Comparison of ENCODE assay signal across 8 mouse cellular contexts in genomic region chr5:150032075-150032492, GRCm38 (mm10). TPM values are rescaled to one million over a fixed set of nuclear protein-coding genes. Genes with fewer than 3 reads are reported as not detected.
DNase-seq lines count a peak whose midpoint lies in the region; ATAC-seq lines count a peak whose summit lies in the region.

No protein-coding gene starts in this region.

- H3K4me1 ChIP-seq in heart, embryonic 15.5 days (replicated peaks), result 0 out of 2 replicates have a peak, but pooled peaks cover 4% of the 10 kb centered on the region

- no peak overlapping the region for H3K4me3 ChIP-seq in heart, embryonic 15.5 days

- H3K36me3 ChIP-seq in heart, embryonic 15.5 days, result no peaks in the 10 kb centered on the region

- H3K9me3 ChIP-seq in heart, embryonic 15.5 days (replicated peaks), result no peaks in the 10 kb centered on the region

- no peak for DNase-seq in frontal cortex, postnatal 14 days (ENCODE audit: low spot score in 2 of 2)
- peak; percentile 7 for DNase-seq in retina, embryonic 14.5 days (ENCODE audit: low spot score)
- DNase-seq in retina, postnatal 1 day, result no peak
- peak; percentile 11 for DNase-seq in lung, postnatal 14 days
- DNase-seq in urinary bladder, adult 2 months (ENCODE audit: low spot score), result no peak
- DNase-seq in B cell, adult 2 months, result no peak

- no peaks in the 10 kb centered on the region for H3K27me3 ChIP-seq in heart, embryonic 15.5 days

- no peak overlapping the region for H3K27ac ChIP-seq in heart, embryonic 15.5 days

- WGBS in heart, embryonic 15.5 days, result 48% methylated on average over 3 of the region's 3 CpGs

- peak; percentile 69 for ATAC-seq in frontal cortex, adult (ENCODE audit: low TSS enrichment)
- ATAC-seq in heart, embryonic 15.5 days (replicated peaks; ENCODE audit: insufficient number of reproducible peaks, insufficient read depth, low FRiP score, low read depth), result 0 out of 2 replicates have a peak, but pooled peaks have one; percentile 18

- no peak overlapping the region for H3K4me2 ChIP-seq in heart, embryonic 15.5 days

- H3K9ac ChIP-seq in heart, embryonic 15.5 days, result no peak overlapping the region

RNA-seq across cellular contexts. Expression of gene Rxfp2, which starts 13.6 kb away (rescaled TPM):
- polyA plus RNA-seq in heart, embryonic 15.5 days (2015; fragmentation: Nextera tagmentation; extraction: Ambion mirVana), result 0.31 TPM in 1 of 2 replicates, not detected in the other
- polyA plus RNA-seq in urinary bladder, adult 2 months (2012; rRNA removed), result 0.07 and 0.15 TPM in 2 replicates

Comparison
In these comparisons a context has a peak if more than half of its experiments do, and no peak if none do; other contexts are left out.
1. DNase-seq: peak in retina, embryonic 14.5 days (single experiment) and lung, postnatal 14 days (single experiment); none in frontal cortex, postnatal 14 days (0 of 2), retina, postnatal 1 day (single experiment), urinary bladder, adult 2 months (single experiment) and B cell, adult 2 months (0 of 2).